Mouse (Mus musculus) adrenal gland, postnatal 4 days (tissue): ENCODE measurements around the gene Ldb3. TPM values are rescaled to one million over a fixed set of nuclear protein-coding genes. Genes with fewer than 3 reads are reported as not detected.

Experiments used
- DNase-seq, 2 experiments: peaks; one replicate each; pipeline ENCODE4 v3.0.0; 2021 to 2022; ENCODE audit warnings: low spot score in 2 of 2, mixed read lengths in 2 of 2
- long read RNA-seq, 2 experiments: library from polyadenylated mRNA; stranded (forward); transcript quantifications; one replicate each; pipeline ENCODE4 v2.0.0; 2021
- total RNA-seq, 2 experiments: library from RNA; stranded (reverse); gene quantifications; 2 replicates each; pipeline ENCODE4 v1.2.3; 2021

Gene Ldb3
- 10 to 100 TPM; 14.3 to 37.2 TPM for total RNA-seq
- long read RNA-seq, experiment 1, partial matches to known transcripts: 0 of 3 reads
- long read RNA-seq, experiment 1, other reads (novel, unspliced or antisense): 2 of 3 reads
- long read RNA-seq, experiment 2, partial matches to known transcripts: 3 of 3 reads
- long read RNA-seq, experiment 2, other reads (novel, unspliced or antisense): 0 of 3 reads

GRCm38 (mm10) chr14:34588498-34588897 is at the start of gene Ldb3:
Gene Ldb3 (minus strand): TSS chr14:34588682.
- no peak for DNase-seq

- no peak for DNase-seq
Observed at GRCm38 (mm10) chr14:34635721-34636120, 47.2 kb upstream of the Ldb3 start.

- no peak for DNase-seq
Observed at GRCm38 (mm10) chr14:34635192-34635591, 46.7 kb upstream of the Ldb3 start.

- DNase-seq: no peak
Observed at GRCm38 (mm10) chr14:34632722-34633448, 44.4 kb upstream of the Ldb3 start.

- DNase-seq: no peak
Observed at GRCm38 (mm10) chr14:34626824-34627223, 38.3 kb upstream of the Ldb3 start.

- no peak for DNase-seq
Observed at GRCm38 (mm10) chr14:34623531-34624210, 35.2 kb upstream of the Ldb3 start.

- DNase-seq: no peak
Observed at GRCm38 (mm10) chr14:34623074-34623473, 34.6 kb upstream of the Ldb3 start.

GRCm38 (mm10) chr14:34620611-34621376 is 32.3 kb upstream of the Ldb3 start:
- DNase-seq: peak in 1 of 2 experiments; percentile 29

- DNase-seq: no peak
Observed at GRCm38 (mm10) chr14:34618808-34619207, 30.3 kb upstream of the Ldb3 start.

GRCm38 (mm10) chr14:34616821-34617220 is 28.3 kb upstream of the Ldb3 start:
- DNase-seq: peak; percentile 66 to 78

- no peak for DNase-seq
Observed at GRCm38 (mm10) chr14:34615625-34616024, 27.1 kb upstream of the Ldb3 start.

- no peak for DNase-seq
Observed at GRCm38 (mm10) chr14:34615082-34615481, 26.6 kb upstream of the Ldb3 start.

- no peak for DNase-seq
Observed at GRCm38 (mm10) chr14:34614551-34614950, 26.1 kb upstream of the Ldb3 start.

- DNase-seq: no peak
Observed at GRCm38 (mm10) chr14:34613523-34613922, 25.0 kb upstream of the Ldb3 start.

GRCm38 (mm10) chr14:34612222-34612621 is 23.7 kb upstream of the Ldb3 start:
- DNase-seq: no peak

- DNase-seq: no peak
Observed at GRCm38 (mm10) chr14:34611591-34611990, 23.1 kb upstream of the Ldb3 start.

- DNase-seq: no peak
Observed at GRCm38 (mm10) chr14:34601910-34602309, 13.4 kb upstream of the Ldb3 start.

GRCm38 (mm10) chr14:34599941-34600340 is 11.5 kb upstream of the Ldb3 start, which contains the start of gene Opn4:
Gene Opn4 (minus strand): TSS chr14:34600142.
- DNase-seq: no peak

GRCm38 (mm10) chr14:34595596-34596255 is 7.2 kb upstream of the Ldb3 start:
- no peak for DNase-seq

- no peak for DNase-seq
Observed at GRCm38 (mm10) chr14:34591741-34592535, 3.5 kb upstream of the Ldb3 start.
